Mouse (Mus musculus): Measurements from ENCODE around the gene Cirbp.

DNA sequence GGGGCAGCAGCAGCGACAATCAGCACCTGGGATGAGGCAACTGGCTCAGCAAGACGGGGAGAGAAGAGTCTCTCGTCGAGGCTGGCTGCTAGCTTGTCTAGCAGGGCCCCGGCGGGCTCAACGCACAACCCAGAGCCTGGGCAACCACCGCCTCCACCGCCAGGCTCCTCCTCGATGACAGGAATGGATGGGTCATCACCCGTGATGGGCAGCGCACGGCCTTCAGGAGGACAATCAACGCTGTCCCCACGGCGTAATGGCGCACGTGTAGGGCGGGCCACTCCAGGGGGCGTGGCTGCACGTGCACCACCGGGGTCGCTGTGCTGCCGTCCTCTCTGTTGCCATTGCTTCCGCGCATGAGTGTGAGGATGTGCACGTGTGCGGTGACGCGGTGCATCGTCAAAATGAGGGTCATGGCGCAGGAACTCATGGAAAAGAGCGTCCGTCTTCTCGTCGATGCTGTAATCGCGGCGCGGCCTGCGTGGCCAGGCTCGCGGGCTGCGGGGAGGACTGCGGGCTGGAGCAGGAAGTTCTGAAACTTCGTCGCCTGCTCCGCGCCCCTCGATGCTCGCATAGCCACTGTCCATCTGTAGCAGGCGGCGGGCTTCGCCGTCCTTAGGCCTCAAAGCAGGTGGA lies 34.4 kb upstream of the Cirbp start:
- TF ChIP-seq CTCF (IDR thresholded peaks at IDR 0.05; ENCODE audit: low read depth) = no peak; the same call in 1 of the 2 replicates
- no peak for TF ChIP-seq EP300 (IDR thresholded peaks at IDR 0.05; ENCODE audit: low read depth)

All from liver, embryonic 14.5 days (tissue).